Mouse (Mus musculus): ENCODE measurements at regions not wholly inside any gene's neighbourhood (a gene's known extent, or its start where the extent isn't known, plus 50 kb on each side); places are given as distances from the start of the nearest gene placed in this dataset.

DNA sequence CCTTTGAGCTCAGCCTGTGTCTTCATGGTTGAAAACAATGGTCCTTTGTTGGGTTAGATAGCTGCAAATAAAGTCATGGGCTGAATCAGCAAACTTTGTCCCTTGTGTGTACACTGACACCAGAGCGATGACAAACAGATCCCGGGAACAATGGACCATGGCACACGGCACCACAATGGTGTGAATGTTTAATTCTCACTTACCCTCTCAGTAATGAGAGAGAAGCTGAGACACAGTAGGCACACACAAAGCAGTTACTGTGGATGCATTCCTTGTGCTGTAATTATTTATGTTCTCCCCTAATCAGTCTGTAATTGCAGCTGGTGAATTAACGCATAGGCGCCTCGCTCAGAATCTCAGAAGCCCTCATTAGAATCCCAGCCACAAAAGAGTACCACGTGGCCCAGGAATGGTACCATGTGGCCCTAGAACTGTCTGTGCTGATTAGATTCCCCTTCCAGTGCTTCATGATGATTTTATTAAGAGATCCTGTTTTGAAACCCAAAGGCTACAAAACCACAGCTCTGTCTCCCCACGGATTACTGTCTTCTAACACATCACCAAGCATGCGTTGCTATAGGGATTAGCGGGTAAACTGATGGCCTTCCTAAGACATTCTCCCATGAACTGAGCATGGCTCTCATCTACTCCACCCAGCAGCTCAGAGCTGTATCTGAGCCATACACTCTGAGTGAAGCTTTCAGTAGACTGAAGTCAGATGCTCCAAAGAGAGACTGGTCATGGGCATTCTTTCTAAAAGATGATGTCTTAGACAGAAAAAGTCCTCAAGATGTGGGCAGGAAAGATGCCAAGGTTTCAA, 250.8 kb downstream of the Wdr11 start:
- no peak overlapping the region for H3K9ac ChIP-seq
- no peak overlapping the region for H3K4me3 ChIP-seq (replicated peaks)
- H3K36me3 ChIP-seq = no peaks in the 10 kb centered on the region
- H3K27me3 ChIP-seq (replicated peaks) = no peaks in the 10 kb centered on the region
- ATAC-seq = peak; percentile 53; the same call in 1 of the 2 replicates
- no peak overlapping the region for H3K27ac ChIP-seq
- no peak overlapping the region for H3K4me2 ChIP-seq (replicated peaks)
- WGBS = 72% methylated on average over 10 of the region's 10 CpGs
- no peaks in the 10 kb centered on the region for H3K9me3 ChIP-seq
- H3K4me1 ChIP-seq (replicated peaks) = no peaks in the 10 kb centered on the region

DNA sequence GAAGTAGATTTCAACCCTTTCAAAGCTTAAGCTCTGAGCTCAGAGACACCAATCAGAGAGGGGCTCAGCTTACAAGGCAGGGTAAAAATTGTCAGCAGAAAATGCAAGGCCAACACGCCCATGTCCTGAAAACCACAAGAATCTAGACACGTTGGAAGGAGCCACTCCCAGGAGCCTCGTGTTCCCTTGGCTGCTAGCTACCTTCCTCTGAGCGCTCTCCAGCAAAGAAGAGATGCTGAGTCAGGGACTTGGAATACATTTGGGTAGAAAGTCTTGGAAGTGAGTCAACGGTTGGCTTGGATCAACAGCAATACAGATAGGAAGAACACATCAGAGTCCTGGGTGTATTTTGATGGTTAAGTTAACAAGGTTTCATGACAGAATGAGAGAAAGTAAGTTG, 255.5 kb downstream of the Wdr11 start:
- 63% methylated on average over 5 of the region's 5 CpGs for WGBS
- Histone ChIP-seq H3K4me2 (replicated peaks) (no peak overlapping the region), H3K4me1 (replicated peaks) (no peaks in the 10 kb centered on the region), H3K9ac (no peak overlapping the region), H3K4me3 (replicated peaks) (no peak overlapping the region), H3K9me3 (no peaks in the 10 kb centered on the region), H3K27me3 (replicated peaks) (no peaks in the 10 kb centered on the region), H3K36me3 (no peaks in the 10 kb centered on the region), H3K27ac (no peak overlapping the region)
- ATAC-seq = no peak

DNA sequence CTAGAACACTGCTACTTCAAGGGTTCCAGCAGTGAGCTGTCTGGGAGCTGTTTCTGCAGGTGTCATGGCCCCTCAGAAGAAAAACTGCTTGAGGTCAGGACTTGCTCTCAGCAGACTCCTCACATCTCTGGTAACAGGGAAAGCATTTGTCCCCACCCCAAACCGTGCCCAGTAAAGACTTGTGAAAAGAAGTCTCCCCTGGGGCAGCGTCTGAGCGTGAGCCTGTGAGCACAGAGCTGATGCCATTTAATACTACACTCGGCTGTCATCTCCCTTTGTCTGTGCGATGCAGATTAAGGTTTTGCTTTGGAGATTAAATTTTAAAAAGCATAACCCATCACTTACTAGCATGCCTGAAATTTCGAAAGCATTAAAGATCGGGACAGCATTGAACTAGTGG, 261.9 kb downstream of the Wdr11 start:
- no peak overlapping the region for H3K4me2 ChIP-seq (replicated peaks)
- no peaks in the 10 kb centered on the region for H3K36me3 ChIP-seq
- no peak overlapping the region for H3K9ac ChIP-seq
- H3K27me3 ChIP-seq (replicated peaks) = no peaks in the 10 kb centered on the region
- no peaks in the 10 kb centered on the region for H3K9me3 ChIP-seq
- 67% methylated on average over 7 of the region's 7 CpGs for WGBS
- no peak overlapping the region for H3K4me3 ChIP-seq (replicated peaks)
- no peak for ATAC-seq
- H3K4me1 ChIP-seq (replicated peaks) = no peaks in the 10 kb centered on the region
- H3K27ac ChIP-seq = no peak overlapping the region

DNA sequence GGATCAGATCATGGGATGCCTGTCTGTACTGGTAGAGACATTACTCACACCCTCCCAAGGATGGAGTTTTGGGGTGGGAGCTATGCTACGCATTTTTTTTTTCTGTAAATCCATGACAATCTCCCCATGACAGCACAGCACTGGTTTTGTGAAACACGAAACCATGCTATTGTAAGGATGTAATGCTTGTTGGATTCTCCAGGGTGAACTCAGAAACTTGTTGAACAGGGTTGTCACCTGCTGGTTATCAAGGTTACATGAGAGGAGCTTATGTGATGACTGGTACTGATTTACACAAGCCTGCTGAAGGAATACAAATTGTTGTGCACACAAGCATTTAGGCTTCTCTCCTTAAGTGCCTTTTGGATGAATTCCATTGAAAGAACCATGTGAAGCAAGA, 263.3 kb downstream of the Wdr11 start:
- WGBS = 71% methylated on average over 2 of the region's 2 CpGs
- Histone ChIP-seq H3K36me3 (no peaks in the 10 kb centered on the region), H3K27ac (no peak overlapping the region), H3K4me1 (replicated peaks) (no peaks in the 10 kb centered on the region), H3K27me3 (replicated peaks) (no peaks in the 10 kb centered on the region), H3K4me3 (replicated peaks) (no peak overlapping the region), H3K9ac (no peak overlapping the region), H3K4me2 (replicated peaks) (no peak overlapping the region), H3K9me3 (no peaks in the 10 kb centered on the region)
- ATAC-seq = no peak

DNA sequence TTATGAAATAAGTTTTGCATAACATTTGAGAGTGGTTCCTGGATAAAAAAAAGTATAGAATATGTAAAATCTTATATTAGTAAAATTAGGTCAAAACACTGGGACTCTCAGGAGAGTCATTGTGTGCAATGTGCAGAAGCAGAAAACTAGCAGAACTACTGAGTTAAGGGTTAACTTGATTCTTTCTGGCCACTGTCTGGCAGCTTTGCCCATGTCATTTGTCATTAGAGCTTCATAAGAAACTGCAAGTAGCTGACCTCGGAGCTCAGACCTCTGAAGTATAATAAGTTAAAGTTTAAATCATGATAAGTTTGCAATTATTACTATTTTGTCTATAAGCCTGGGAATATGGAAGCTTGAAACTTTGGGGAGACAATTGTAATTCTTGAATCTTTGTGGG, 271.3 kb downstream of the Wdr11 start:
- no peak for ATAC-seq
- WGBS = 25% methylated on average over 1 of the region's 1 CpGs
- Histone ChIP-seq H3K36me3 (no peaks in the 10 kb centered on the region), H3K27me3 (replicated peaks) (no peaks in the 10 kb centered on the region), H3K27ac (no peak overlapping the region), H3K9me3 (no peaks in the 10 kb centered on the region), H3K4me3 (replicated peaks) (no peak overlapping the region), H3K4me1 (replicated peaks) (no peaks in the 10 kb centered on the region), H3K4me2 (replicated peaks) (no peak overlapping the region), H3K9ac (no peak overlapping the region)

DNA sequence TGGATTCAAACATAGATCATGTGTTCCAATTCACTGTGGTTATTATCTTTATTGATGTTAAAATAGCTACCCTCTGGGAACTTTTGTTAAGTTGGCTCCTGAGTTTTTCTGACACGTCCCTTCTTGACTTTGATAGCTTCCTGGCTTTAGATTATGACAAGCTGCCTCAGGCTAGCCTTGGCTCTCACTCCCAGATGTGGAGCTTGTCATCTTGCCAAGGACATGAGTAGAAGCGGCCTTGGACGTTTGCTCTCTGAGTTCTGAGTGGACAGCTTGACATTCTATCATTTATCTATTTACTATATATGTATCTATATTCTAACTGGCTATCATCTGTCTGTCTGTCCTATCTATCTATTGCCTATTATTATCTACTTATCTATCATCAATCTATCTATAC, 273.9 kb downstream of the Wdr11 start:
- Histone ChIP-seq H3K36me3 (no peaks in the 10 kb centered on the region), H3K4me3 (replicated peaks) (no peak overlapping the region), H3K27ac (no peak overlapping the region), H3K9me3 (no peaks in the 10 kb centered on the region), H3K27me3 (replicated peaks) (no peaks in the 10 kb centered on the region), H3K4me2 (replicated peaks) (no peak overlapping the region), H3K9ac (no peak overlapping the region), H3K4me1 (replicated peaks) (no peaks in the 10 kb centered on the region)
- no peak for ATAC-seq
- WGBS = 57% methylated on average over 3 of the region's 3 CpGs

DNA sequence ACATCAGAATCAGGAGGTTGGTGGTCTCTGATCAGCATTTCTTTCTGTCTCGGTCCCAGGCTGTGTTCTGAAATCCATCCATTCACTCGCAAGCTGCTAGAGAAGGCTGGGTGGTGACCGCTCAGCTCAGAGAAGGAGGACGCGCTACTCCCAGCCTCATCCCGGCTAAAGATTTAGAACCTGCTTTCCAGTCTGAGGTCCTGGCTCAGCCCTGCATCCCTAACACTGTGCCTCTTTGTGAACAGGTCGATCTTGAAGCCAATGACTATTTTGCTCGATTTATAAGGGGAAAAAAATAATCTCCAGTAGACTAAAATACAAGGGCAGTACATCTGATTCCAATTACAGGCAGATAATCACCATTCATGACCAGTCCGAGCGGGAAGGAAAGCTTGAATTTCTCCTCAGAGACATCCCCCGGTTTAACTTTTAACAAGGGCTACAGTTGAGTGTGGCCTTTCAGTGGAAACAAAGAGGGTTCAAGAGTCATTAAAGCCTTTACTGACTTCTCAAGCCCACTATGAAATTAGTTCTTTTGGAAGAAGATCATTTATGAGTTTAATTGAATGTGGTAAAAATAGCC, 280.6 kb downstream of the Wdr11 start:
- Histone ChIP-seq H3K4me1 (replicated peaks) (0 out of 2 replicates have a peak, but pooled peaks cover 10% of the 10 kb centered on the region), H3K27ac (no peak overlapping the region), H3K9me3 (no peaks in the 10 kb centered on the region), H3K36me3 (no peaks in the 10 kb centered on the region), H3K9ac (no peak overlapping the region), H3K27me3 (replicated peaks) (no peaks in the 10 kb centered on the region), H3K4me3 (replicated peaks) (no peak overlapping the region), H3K4me2 (replicated peaks) (no peak overlapping the region)
- WGBS = 83% methylated on average over 11 of the region's 11 CpGs
- ATAC-seq = no peak

DNA sequence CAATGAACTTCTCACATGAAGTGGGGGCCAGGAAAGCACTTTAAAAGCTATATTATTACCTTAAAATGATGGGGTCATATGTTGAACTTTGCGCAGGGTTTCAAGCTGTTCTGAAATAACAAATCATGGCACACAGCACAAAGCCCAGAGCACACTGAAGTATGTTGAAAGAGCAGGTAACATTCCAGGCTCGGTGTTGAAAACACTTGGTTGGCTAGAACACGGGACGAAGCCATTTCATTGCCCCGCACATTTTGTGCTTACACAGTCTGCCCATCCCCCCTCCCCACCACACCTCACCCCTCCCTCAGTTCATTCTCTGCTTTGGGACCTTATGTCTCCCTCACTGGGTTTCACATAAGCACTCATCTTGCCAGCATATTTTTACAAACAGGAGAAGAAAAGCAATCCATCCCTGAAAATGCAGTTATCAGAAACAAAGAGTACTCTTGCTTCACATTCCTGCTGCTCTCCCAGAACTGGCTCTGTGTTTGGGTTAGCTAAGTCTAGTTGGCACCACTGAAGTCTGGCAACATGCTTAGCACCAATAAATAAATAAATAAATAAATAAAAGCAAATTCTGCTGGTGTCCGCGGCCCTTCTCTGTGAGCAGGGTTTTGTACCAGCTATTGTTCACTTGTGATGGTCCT, 284.7 kb downstream of the Wdr11 start:
- 55% methylated on average over 7 of the region's 7 CpGs for WGBS
- H3K36me3 ChIP-seq = no peaks in the 10 kb centered on the region
- no peak overlapping the region for H3K9ac ChIP-seq
- no peaks in the 10 kb centered on the region for H3K27me3 ChIP-seq (replicated peaks)
- no peak overlapping the region for H3K4me3 ChIP-seq (replicated peaks)
- no peak overlapping the region for H3K4me2 ChIP-seq (replicated peaks)
- no peak for ATAC-seq
- 0 out of 2 replicates have a peak, but pooled peaks cover 10% of the 10 kb centered on the region for H3K4me1 ChIP-seq (replicated peaks)
- no peak overlapping the region for H3K27ac ChIP-seq
- H3K9me3 ChIP-seq = no peaks in the 10 kb centered on the region

DNA sequence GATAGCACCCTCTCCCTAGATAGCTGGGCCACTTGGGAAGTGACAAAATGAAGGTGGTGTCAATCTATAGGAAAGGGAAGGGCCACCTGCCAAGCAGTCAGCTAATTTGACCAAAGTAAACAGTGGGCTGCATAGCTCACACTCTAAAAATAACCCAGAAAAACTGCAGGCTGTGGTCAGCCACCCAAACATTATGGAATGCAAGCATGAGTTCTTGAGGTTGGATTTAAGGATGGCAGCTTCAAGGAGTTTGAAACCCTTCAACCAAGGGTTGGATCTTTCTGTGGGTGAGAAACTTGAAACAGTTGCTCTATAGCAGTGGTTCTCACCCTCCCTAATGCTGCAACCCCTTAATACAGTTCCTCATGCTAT, 285.2 kb downstream of the Wdr11 start:
- H3K36me3 ChIP-seq = no peaks in the 10 kb centered on the region
- H3K27me3 ChIP-seq (replicated peaks) = no peaks in the 10 kb centered on the region
- 0 out of 2 replicates have a peak, but pooled peaks cover 10% of the 10 kb centered on the region for H3K4me1 ChIP-seq (replicated peaks)
- H3K9ac ChIP-seq = no peak overlapping the region
- H3K4me2 ChIP-seq (replicated peaks) = no peak overlapping the region
- no peak overlapping the region for H3K4me3 ChIP-seq (replicated peaks)
- ATAC-seq = no peak
- no peaks in the 10 kb centered on the region for H3K9me3 ChIP-seq
- H3K27ac ChIP-seq = no peak overlapping the region

DNA sequence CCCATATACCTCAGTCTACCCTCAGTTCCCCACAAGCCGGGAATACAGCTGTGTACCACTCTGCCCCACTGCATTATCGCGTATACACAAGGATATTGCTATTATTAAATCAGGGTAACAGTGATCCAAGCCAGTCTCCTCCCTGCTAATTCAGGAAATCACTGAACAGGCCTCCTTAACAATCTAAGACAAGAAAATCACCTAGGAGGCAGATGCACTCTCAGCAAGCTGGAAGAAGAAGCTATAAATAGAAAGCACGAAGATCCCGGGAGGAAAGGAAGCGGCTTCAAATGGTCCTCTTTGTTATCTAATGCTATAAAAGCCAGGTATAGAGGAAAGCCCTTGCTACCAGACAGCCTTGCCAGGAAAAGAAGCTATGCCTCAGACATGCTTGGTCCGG, 304.6 kb downstream of the Wdr11 start:
- no peak for ATAC-seq
- Histone ChIP-seq H3K27me3 (replicated peaks) (no peaks in the 10 kb centered on the region), H3K36me3 (no peaks in the 10 kb centered on the region), H3K4me1 (replicated peaks) (no peaks in the 10 kb centered on the region), H3K27ac (no peak overlapping the region), H3K4me2 (replicated peaks) (no peak overlapping the region), H3K9me3 (no peaks in the 10 kb centered on the region), H3K9ac (no peak overlapping the region), H3K4me3 (replicated peaks) (no peak overlapping the region)
- WGBS = 43% methylated on average over 7 of the region's 7 CpGs

DNA sequence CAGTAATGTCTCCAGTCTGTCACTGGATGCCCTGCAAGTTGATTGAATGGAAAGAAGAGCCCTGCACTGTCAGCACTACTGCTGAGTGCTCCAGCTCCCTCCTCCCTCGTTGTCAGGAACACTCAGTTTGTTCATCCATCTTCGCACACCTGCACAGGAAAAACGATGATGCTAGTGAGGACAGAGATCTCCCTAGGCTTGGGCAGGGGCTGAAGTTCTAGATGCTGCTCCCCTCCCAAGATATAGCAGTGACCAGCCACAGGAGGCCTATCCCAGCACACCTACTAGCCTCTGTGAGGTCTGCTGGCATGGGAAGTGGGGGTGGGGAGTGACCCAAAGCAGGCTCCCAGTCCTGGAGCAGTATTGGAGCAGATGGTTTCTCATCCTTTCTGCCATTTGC, 305.8 kb downstream of the Wdr11 start:
- Histone ChIP-seq H3K36me3 (no peaks in the 10 kb centered on the region), H3K4me2 (replicated peaks) (no peak overlapping the region), H3K27ac (no peak overlapping the region), H3K27me3 (replicated peaks) (no peaks in the 10 kb centered on the region), H3K9me3 (no peaks in the 10 kb centered on the region), H3K4me3 (replicated peaks) (no peak overlapping the region), H3K4me1 (replicated peaks) (no peaks in the 10 kb centered on the region), H3K9ac (no peak overlapping the region)
- ATAC-seq = no peak
- WGBS = 74% methylated on average over 3 of the region's 3 CpGs

DNA sequence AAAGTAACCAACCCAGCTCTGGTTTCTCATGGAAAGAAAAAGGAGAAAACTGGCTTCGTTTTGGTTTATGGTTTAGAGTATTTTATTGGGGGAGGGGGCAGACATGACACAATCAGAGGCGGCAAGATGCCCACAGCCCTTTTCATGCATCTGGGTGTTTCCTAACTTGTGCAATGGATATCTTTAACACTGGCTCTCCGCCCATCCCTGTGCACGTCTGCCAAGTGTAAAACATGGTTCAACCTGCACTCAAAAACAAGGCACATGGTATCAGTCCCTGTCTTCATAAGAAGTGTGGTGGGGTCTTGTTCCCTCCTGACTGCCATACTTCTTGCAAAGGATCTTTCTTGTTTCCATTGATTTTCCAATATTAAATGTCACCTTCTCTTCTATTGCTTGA, 310.6 kb downstream of the Wdr11 start:
- H3K4me3 ChIP-seq (replicated peaks) = no peak overlapping the region
- no peaks in the 10 kb centered on the region for H3K9me3 ChIP-seq
- no peaks in the 10 kb centered on the region for H3K4me1 ChIP-seq (replicated peaks)
- H3K4me2 ChIP-seq (replicated peaks) = no peak overlapping the region
- H3K27me3 ChIP-seq (replicated peaks) = no peaks in the 10 kb centered on the region
- ATAC-seq = no peak
- H3K27ac ChIP-seq = no peak overlapping the region
- 80% methylated on average over 4 of the region's 4 CpGs for WGBS
- H3K9ac ChIP-seq = no peak overlapping the region
- no peaks in the 10 kb centered on the region for H3K36me3 ChIP-seq

DNA sequence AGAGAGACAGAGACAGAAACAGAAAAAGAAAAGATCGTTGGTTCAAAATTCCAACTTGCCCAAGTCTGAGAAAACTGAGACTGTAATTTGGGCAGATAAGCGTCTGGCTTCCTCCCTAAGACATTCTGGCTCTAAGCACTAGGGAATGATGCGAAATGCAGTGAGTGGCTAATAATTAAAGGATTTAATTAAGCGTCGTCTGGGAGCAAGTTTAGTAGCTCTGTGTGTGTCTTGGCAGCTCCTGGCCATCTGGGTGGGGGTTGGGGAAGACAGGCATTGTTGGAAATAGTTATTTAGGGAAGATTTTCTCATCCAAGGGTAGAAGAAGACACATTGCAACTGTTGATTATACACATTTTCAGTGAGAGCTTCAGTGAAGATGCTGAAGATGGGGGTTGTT, 311.5 kb downstream of the Wdr11 start:
- Histone ChIP-seq H3K36me3 (no peaks in the 10 kb centered on the region), H3K9ac (no peak overlapping the region), H3K27ac (no peak overlapping the region), H3K4me1 (replicated peaks) (no peaks in the 10 kb centered on the region), H3K9me3 (no peaks in the 10 kb centered on the region), H3K4me3 (replicated peaks) (no peak overlapping the region), H3K4me2 (replicated peaks) (no peak overlapping the region), H3K27me3 (replicated peaks) (no peaks in the 10 kb centered on the region)
- ATAC-seq = no peak
- WGBS = 69% methylated on average over 5 of the region's 5 CpGs
